Mouse (Mus musculus): ENCODE measurements at regions not wholly inside any gene's neighbourhood (a gene's known extent, or its start where the extent isn't known, plus 50 kb on each side); places are given as distances from the start of the nearest gene placed in this dataset.

DNA sequence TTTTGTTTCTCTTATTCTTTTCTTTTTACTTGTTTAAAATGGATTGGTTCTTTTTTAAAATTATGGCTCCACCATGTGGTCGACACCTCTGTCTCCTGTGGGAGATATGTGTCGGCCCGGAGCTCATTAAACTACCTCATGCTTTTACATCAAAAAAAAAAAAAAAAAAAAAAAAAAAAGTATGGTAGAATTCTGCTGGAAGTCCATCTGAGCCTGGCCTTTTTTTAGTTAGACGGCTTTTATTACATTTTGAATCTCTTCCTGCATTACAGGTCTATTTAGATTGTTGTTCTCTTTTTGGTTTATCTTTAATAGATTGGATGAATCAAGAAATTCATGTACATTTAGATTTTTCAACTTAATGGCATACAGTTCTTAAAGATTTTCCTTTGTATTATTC, 350.8 kb upstream of the Ascc3 start:
- no peaks in the 10 kb centered on the region for H3K4me1 ChIP-seq (ENCODE audit: insufficient read depth)
- H3K27ac ChIP-seq (ENCODE audit: low read depth) = no peak overlapping the region
- no peak overlapping the region for H3K9ac ChIP-seq
- H3K4me2 ChIP-seq = no peak overlapping the region
- H3K27me3 ChIP-seq (ENCODE audit: insufficient read depth, low read length) = no peaks in the 10 kb centered on the region
- no peaks in the 10 kb centered on the region for H3K36me3 ChIP-seq (ENCODE audit: insufficient read depth)
- H3K4me3 ChIP-seq (ENCODE audit: low read depth, low read length) = no peak overlapping the region
- 74% methylated on average over 4 of the region's 4 CpGs for WGBS
- no peak for ATAC-seq (ENCODE audit: insufficient read depth)
- no peak for TF ChIP-seq CTCF (IDR thresholded peaks at IDR 0.05; ENCODE audit: low read depth)
- H3K9me3 ChIP-seq (ENCODE audit: low read depth, low read length) = no peaks in the 10 kb centered on the region
- no peak for DNase-seq

DNA sequence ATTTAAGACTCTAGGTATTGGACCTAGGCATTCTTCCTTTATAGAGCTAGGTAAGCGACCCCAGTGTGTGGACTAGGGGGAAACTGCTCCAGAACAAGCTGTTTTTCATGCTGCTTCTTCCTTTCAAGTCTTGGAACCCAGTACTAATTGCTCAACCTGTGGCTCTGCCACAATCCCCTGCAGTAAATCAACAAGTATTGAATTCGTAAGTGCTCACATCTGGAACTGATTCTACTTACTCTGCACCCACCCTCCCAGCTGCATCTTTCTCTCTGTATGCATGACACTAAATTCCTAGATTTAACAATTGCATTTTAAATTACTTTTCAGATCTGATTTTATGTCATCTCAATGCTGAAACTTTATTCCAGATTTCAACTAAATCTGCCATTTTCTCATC, 388.9 kb upstream of the Ascc3 start:
- no peak overlapping the region for H3K9ac ChIP-seq
- H3K4me2 ChIP-seq = no peak overlapping the region
- no peak overlapping the region for H3K27ac ChIP-seq (ENCODE audit: low read depth)
- no peaks in the 10 kb centered on the region for H3K9me3 ChIP-seq (ENCODE audit: low read depth, low read length)
- no peak for ATAC-seq (ENCODE audit: insufficient read depth)
- no peak for TF ChIP-seq CTCF (IDR thresholded peaks at IDR 0.05; ENCODE audit: low read depth)
- no peak for DNase-seq
- H3K36me3 ChIP-seq (ENCODE audit: insufficient read depth) = no peaks in the 10 kb centered on the region
- 54% methylated on average over 2 of the region's 2 CpGs for WGBS
- H3K4me1 ChIP-seq (ENCODE audit: insufficient read depth) = no peaks in the 10 kb centered on the region
- no peak overlapping the region for H3K4me3 ChIP-seq (ENCODE audit: low read depth, low read length)
- H3K27me3 ChIP-seq (ENCODE audit: insufficient read depth, low read length) = no peaks in the 10 kb centered on the region

DNA sequence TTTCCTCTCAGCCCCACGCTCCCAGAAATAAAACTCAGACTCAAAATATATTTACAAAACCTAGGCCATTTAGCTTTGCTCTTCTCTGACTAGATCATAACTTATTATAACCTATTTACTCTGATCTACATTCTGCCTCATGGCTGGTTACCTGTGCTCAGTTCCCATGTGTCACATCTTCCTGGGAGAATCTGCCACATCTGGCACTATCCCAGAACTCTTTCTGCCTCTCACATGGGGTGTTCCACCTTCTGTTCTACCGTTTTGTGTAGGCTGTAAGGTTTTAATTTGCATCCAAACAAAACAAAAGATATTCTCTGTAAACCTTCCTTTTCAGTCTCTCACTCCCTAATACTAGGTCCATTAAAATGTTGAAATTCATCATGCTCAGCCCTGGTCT, 390.8 kb upstream of the Ascc3 start:
- DNase-seq (no peak), ATAC-seq (ENCODE audit: insufficient read depth) (no peak)
- H3K4me3 ChIP-seq (ENCODE audit: low read depth, low read length) = no peak overlapping the region
- TF ChIP-seq CTCF (IDR thresholded peaks at IDR 0.05; ENCODE audit: low read depth) = no peak
- no peaks in the 10 kb centered on the region for H3K4me1 ChIP-seq (ENCODE audit: insufficient read depth)
- H3K36me3 ChIP-seq (ENCODE audit: insufficient read depth) = no peaks in the 10 kb centered on the region
- no peak overlapping the region for H3K4me2 ChIP-seq
- no peak overlapping the region for H3K9ac ChIP-seq
- H3K27ac ChIP-seq (ENCODE audit: low read depth) = no peak overlapping the region
- no peaks in the 10 kb centered on the region for H3K9me3 ChIP-seq (ENCODE audit: low read depth, low read length)
- no peaks in the 10 kb centered on the region for H3K27me3 ChIP-seq (ENCODE audit: insufficient read depth, low read length)
- WGBS = 58% methylated on average over 2 of the region's 2 CpGs

DNA sequence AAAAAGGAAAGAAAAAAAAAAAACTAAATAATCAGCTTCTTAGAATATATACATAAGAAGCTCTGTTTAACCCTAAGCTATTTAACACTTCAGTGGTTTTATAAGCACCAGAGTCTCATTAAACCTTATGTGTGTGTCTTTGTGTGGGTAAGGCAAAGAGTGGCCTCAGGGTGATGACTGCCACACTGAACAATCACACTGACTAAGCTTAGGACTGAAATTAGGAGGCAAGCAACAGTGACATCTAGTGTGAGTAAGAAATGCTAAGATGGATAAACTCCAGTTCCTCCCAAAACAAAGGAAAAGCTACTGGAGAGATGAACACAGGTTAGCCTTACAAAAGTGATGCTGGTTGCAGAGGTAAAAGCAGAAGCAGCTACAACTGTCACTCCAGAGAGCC, 392.6 kb upstream of the Ascc3 start:
- Histone ChIP-seq H3K27ac (ENCODE audit: low read depth) (no peak overlapping the region), H3K27me3 (ENCODE audit: insufficient read depth, low read length) (no peaks in the 10 kb centered on the region), H3K4me3 (ENCODE audit: low read depth, low read length) (no peak overlapping the region), H3K4me1 (ENCODE audit: insufficient read depth) (no peaks in the 10 kb centered on the region), H3K36me3 (ENCODE audit: insufficient read depth) (no peaks in the 10 kb centered on the region), H3K4me2 (no peak overlapping the region), H3K9ac (no peak overlapping the region), H3K9me3 (ENCODE audit: low read depth, low read length) (no peaks in the 10 kb centered on the region)
- peak; percentile 10 for DNase-seq
- TF ChIP-seq CTCF (IDR thresholded peaks at IDR 0.05; ENCODE audit: low read depth) = 0 out of 2 replicates have a peak, but pooled peaks have one; percentile 15
- ATAC-seq (ENCODE audit: insufficient read depth) = no peak

DNA sequence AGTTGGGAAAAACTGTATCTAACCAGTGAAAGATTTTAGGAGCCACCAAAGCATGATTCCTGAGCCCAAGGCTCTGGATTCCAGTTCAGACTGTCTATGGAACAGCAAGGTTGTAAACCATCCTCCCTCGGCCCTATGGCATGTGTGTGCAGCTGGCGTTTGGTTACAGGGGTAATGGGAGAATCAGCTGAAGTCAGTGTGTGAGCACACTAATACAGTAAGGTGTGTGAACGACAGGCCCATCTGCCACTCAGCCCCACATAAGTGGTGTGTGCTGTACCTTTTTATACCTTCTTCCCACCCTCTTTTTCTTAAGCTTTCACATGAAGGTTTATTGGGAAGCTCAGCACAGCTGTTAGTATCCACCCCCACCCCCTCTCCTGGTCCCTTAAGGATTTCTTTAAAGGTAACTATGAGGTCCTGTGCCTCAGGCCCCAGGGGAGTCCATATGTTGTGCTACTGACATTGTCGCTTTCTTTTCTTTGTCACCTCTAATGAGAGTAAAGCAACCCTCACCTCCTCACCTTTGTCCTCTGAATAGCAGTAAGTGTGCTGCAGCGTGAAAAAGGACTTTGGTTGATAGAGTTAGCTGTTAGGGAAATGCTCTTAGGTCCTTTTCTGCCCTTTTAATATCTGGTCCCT, 394.5 kb upstream of the Ascc3 start:
- H3K27ac ChIP-seq (ENCODE audit: low read depth) = no peak overlapping the region
- no peaks in the 10 kb centered on the region for H3K9me3 ChIP-seq (ENCODE audit: low read depth, low read length)
- no peaks in the 10 kb centered on the region for H3K36me3 ChIP-seq (ENCODE audit: insufficient read depth)
- DNase-seq (no peak), ATAC-seq (ENCODE audit: insufficient read depth) (no peak)
- 60% methylated on average over 5 of the region's 5 CpGs for WGBS
- no peak overlapping the region for H3K9ac ChIP-seq
- H3K4me2 ChIP-seq = no peak overlapping the region
- H3K27me3 ChIP-seq (ENCODE audit: insufficient read depth, low read length) = no peaks in the 10 kb centered on the region
- no peak overlapping the region for H3K4me3 ChIP-seq (ENCODE audit: low read depth, low read length)
- no peak for TF ChIP-seq CTCF (IDR thresholded peaks at IDR 0.05; ENCODE audit: low read depth)
- H3K4me1 ChIP-seq (ENCODE audit: insufficient read depth) = no peaks in the 10 kb centered on the region

DNA sequence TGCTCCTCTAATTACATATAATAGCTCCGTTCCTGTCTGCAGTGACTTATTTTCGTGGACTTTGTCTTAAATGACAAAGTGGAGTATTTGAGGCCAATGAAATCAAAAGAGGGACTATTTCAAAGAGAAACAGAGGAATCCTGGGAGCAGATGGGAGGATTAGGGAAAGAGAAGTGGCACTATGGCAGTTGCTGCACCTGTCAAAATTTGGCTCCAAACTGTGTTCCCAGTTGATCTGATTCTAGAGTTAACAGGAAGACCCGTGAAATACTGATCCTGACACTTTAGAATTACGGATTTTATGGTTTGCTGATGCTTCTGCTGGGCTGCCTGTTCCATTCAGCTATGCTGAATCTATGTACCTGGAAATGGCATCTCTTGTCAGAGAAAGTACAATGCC, 401.7 kb upstream of the Grik2 start:
- DNase-seq (no peak), ATAC-seq (ENCODE audit: insufficient read depth) (no peak)
- H3K4me1 ChIP-seq (ENCODE audit: insufficient read depth) = no peaks in the 10 kb centered on the region
- no peak overlapping the region for H3K27ac ChIP-seq (ENCODE audit: low read depth)
- no peaks in the 10 kb centered on the region for H3K9me3 ChIP-seq (ENCODE audit: low read depth, low read length)
- WGBS = 74% methylated on average over 4 of the region's 4 CpGs
- no peak overlapping the region for H3K9ac ChIP-seq
- no peak for TF ChIP-seq CTCF (IDR thresholded peaks at IDR 0.05; ENCODE audit: low read depth)
- H3K36me3 ChIP-seq (ENCODE audit: insufficient read depth) = no peaks in the 10 kb centered on the region
- no peak overlapping the region for H3K4me2 ChIP-seq
- H3K27me3 ChIP-seq (ENCODE audit: insufficient read depth, low read length) = no peaks in the 10 kb centered on the region
- no peak overlapping the region for H3K4me3 ChIP-seq (ENCODE audit: low read depth, low read length)

DNA sequence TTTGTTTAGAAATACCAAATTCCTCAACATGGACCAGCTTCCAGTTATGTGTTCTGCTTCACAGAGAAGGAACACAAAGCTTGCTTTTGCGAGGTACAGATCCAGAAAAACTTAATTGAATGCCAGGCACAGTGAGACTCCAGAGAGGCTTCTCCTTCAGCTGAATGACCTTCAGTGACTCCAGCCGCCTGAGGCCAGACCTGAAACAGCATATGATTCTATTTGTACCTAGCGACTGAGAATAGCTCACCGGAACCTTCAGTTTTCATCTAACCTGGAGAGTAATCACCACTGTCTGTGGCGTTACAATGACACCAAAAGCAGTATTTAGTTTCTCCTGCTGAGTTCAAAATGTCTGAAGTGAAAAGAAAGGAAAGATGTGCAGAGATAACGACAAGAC, 380.6 kb upstream of the Grik2 start:
- H3K27ac ChIP-seq (ENCODE audit: low read depth) = no peak overlapping the region
- 76% methylated on average over 6 of the region's 6 CpGs for WGBS
- H3K9ac ChIP-seq = no peak overlapping the region
- no peaks in the 10 kb centered on the region for H3K4me1 ChIP-seq (ENCODE audit: insufficient read depth)
- DNase-seq (no peak), ATAC-seq (ENCODE audit: insufficient read depth) (no peak)
- no peak overlapping the region for H3K4me3 ChIP-seq (ENCODE audit: low read depth, low read length)
- no peak overlapping the region for H3K4me2 ChIP-seq
- no peaks in the 10 kb centered on the region for H3K9me3 ChIP-seq (ENCODE audit: low read depth, low read length)
- H3K36me3 ChIP-seq (ENCODE audit: insufficient read depth) = no peaks in the 10 kb centered on the region
- H3K27me3 ChIP-seq (ENCODE audit: insufficient read depth, low read length) = no peaks in the 10 kb centered on the region
- TF ChIP-seq CTCF (IDR thresholded peaks at IDR 0.05; ENCODE audit: low read depth) = no peak

DNA sequence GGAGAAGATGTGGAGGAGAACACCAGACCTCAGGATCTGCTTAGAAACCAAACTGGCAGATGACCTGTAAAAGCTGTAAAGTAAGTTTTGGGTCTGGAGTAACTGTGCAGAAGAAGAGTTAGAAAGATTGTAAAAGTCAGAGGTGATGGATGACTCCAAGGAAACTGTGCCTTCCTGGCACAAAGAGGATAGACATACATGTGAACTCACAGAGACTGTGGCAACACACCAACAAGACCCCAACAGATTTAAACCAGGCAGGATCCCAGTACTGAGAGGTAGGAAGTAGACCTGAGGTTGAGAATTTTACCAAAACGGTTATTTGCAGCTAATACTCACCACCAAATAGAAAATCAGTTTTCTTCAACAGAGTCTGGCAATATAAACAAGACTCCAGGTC, 349.8 kb upstream of the Grik2 start:
- Histone ChIP-seq H3K36me3 (ENCODE audit: insufficient read depth) (no peaks in the 10 kb centered on the region), H3K4me1 (ENCODE audit: insufficient read depth) (no peaks in the 10 kb centered on the region), H3K9me3 (ENCODE audit: low read depth, low read length) (no peaks in the 10 kb centered on the region), H3K4me2 (no peak overlapping the region), H3K9ac (no peak overlapping the region), H3K27me3 (ENCODE audit: insufficient read depth, low read length) (no peaks in the 10 kb centered on the region), H3K27ac (ENCODE audit: low read depth) (no peak overlapping the region), H3K4me3 (ENCODE audit: low read depth, low read length) (no peak overlapping the region)
- 62% methylated on average over 1 of the region's 1 CpGs for WGBS
- no peak for ATAC-seq (ENCODE audit: insufficient read depth)
- TF ChIP-seq CTCF (IDR thresholded peaks at IDR 0.05; ENCODE audit: low read depth) = no peak
- DNase-seq = no peak
